Mouse (Mus musculus) thymus, adult 2 months (tissue): Measurements from ENCODE around the gene Padi1. TPM values are rescaled to one million over a fixed set of nuclear protein-coding genes. Genes with fewer than 3 reads are reported as not detected.

ENCODE experiments used
- DNase-seq: peaks from one replicate; pipeline ENCODE4 v3.0.0; 2021
- H3K27ac ChIP-seq: fragments of 200-500 bp; 2 replicates; pipeline ENCODE4 v1.5.1; 2012; ENCODE audit warnings: low read length, control low read depth; ENCODE audit not compliant: control insufficient read depth, insufficient read depth
- H3K27me3 ChIP-seq: fragments of 200-500 bp; 2 replicates; pipeline ENCODE4 v1.6.1; 2012; ENCODE audit warnings: mild to moderate bottlenecking, low read length, moderate library complexity, mixed read lengths; ENCODE audit not compliant: control insufficient read depth, insufficient read depth
- H3K36me3 ChIP-seq: fragments of 200-500 bp; 2 replicates; pipeline ENCODE4 v1.6.1; 2012; ENCODE audit warnings: mild to moderate bottlenecking, low read length, moderate library complexity; ENCODE audit not compliant: control insufficient read depth, insufficient read depth
- H3K4me1 ChIP-seq: fragments of 200-500 bp; replicated peaks from 2 replicates; pipeline ENCODE4 v1.6.1; 2012; ENCODE audit warnings: low read length; ENCODE audit not compliant: control insufficient read depth, insufficient read depth
- H3K4me3 ChIP-seq: fragments of 200-500 bp; 2 replicates; pipeline ENCODE4 v1.5.1; 2012; ENCODE audit warnings: mild to moderate bottlenecking, low read length, control low read depth, moderate library complexity; ENCODE audit not compliant: control insufficient read depth, insufficient read depth
- CTCF ChIP-seq: fragments of 200-500 bp; IDR thresholded peaks from 2 replicates; pipeline ENCODE4 v1.5.1; 2012; ENCODE audit warnings: mild to moderate bottlenecking, control low read depth, low read length, moderate library complexity, borderline replicate concordance; ENCODE audit not compliant: control insufficient read depth, poor library complexity, insufficient read depth; ENCODE audit errors: extremely low read depth
- POLR2A ChIP-seq: fragments of 200-500 bp; IDR thresholded peaks from 2 replicates; pipeline ENCODE4 v1.6.1; 2012; ENCODE audit warnings: mild to moderate bottlenecking, low read length, control low read depth, moderate library complexity; ENCODE audit not compliant: control insufficient read depth, poor library complexity, insufficient read depth; ENCODE audit errors: extremely low read depth
- WGBS: fragments of 180-500 bp; shearing (Covaris S2); methylation state at CpG from one replicate; pipeline ENCODE4 v1.1.7; 2018; 5-methylcytosine and 5-hydroxymethylcytosine counted together
- polyA plus RNA-seq: library from polyadenylated mRNA; depleted of rRNA; stranded (reverse); fragments of >200 nt; gene quantifications from 2 replicates; pipeline ENCODE4 v1.2.3, GENCODE M21; 2012

The Padi1 gene
- polyA plus RNA-seq, 1 experiment, result 0.85 TPM

DNA sequence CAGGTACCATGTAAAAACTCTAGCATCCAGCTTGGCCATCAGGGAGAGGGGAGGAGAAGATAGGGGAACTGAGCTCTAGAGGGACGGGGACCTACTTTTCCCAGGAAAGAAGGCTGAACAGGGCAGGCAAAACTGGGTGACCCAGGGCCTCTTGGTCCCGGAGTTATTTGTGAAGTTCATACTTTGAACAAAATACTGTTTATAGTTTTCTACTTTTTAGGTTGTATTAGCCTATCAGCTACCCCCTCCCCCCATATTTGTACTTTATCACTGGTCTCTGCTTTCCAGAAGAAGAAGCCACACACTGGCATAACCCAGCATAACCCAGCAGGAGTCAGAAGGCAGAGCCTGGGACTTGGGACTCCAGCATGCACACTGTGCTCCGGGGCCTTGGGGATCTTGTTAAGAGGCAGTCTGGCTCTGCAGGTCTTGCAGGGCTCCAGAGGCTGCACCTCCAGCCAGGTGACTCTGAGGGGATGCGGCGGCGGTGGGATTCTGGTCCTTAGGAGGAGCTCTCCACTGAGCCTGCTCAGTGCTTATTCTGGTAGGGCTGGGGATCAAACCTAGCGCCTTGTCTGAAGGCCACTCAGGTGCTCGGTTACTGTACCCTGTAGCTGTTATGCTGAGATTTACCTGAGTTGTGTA lies 35.6 kb upstream of the Padi1 start:
- Histone ChIP-seq H3K36me3 (no peaks in the 10 kb centered on the region), H3K4me1 (no peaks in the 10 kb centered on the region), H3K4me3 (no peak overlapping the region), H3K27ac (no peak overlapping the region), H3K27me3 (no peaks in the 10 kb centered on the region)
- TF ChIP-seq POLR2A (no peak), CTCF (no peak)
- WGBS, result 97% methylated on average over 8 of the region's 8 CpGs
- DNase-seq, result no peak

DNA sequence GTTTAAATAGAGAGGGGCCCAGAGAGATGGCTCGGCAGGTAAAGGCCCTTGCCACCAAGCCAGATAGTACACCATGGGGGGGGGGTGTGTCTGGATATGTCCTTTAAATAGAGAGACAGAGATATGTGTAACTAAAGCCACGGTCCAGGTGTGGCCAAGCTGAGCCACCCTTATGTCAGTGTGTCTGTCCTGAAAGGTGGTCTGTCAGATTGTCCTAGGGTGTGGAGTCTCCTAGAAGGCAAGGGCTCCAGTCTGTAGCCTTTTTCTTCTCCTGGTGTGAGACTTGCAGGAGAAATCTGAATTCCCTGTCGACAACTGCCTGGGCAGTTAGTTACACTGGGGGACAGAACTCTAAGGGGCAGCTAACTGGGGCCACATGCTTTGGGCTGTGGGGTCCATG lies 34.6 kb upstream of the Padi1 start:
- 95% methylated on average over 3 of the region's 3 CpGs for WGBS
- TF ChIP-seq CTCF (no peak), POLR2A (no peak)

DNA sequence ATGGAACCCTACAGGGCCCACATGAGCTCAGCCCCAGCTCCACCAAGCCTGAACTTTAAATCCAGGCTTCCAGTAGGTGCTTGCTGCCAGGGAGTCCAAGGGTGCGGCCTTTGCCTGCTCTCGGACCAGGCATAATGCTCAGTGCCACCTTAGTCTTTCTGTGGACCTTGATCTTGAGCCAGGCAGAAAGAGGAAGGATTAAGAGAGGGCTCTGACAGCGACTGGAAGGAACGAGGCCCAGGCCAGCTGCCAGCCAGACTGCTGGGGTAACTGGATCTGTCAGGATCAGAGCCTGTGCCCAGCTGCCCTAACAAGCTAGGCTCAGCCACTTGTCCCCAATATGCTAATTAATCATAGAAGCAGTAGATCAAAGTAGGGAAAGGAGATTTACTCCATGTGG lies 34.2 kb upstream of the Padi1 start:
- no peaks in the 10 kb centered on the region for H3K27me3 ChIP-seq
- DNase-seq, result no peak
- H3K4me3 ChIP-seq, result no peak overlapping the region
- H3K4me1 ChIP-seq, result no peaks in the 10 kb centered on the region
- TF ChIP-seq CTCF, result no peak
- TF ChIP-seq POLR2A, result no peak
- WGBS, result 66% methylated on average over 4 of the region's 4 CpGs
- H3K27ac ChIP-seq, result no peak overlapping the region
- no peaks in the 10 kb centered on the region for H3K36me3 ChIP-seq

More for the DNA sequence above, 34.6 kb upstream of the Padi1 start:
- H3K27me3 ChIP-seq, result no peaks in the 10 kb centered on the region
- H3K4me3 ChIP-seq, result no peak overlapping the region
- no peaks in the 10 kb centered on the region for H3K4me1 ChIP-seq
- no peak overlapping the region for H3K27ac ChIP-seq
- no peaks in the 10 kb centered on the region for H3K36me3 ChIP-seq
- no peak for DNase-seq

DNA sequence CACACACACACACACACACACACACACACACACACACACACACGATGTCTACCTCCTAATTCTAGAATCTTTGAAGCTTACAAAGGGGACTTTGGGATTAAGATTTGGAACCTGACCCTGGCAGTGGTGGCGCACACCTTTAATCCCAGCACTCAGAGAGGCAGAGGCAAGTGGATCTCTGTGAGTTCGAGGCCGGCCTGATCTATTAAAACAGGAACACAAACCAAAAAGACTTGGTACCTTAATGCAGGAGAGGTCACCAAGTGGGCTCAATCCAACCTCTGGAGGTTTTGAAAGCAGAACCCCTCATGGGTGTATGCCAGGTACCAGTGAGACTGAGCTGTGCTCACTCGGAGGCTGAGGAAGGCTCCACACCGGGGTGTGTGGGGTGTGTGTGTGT lies 33.5 kb upstream of the Padi1 start:
- Histone ChIP-seq H3K36me3 (no peaks in the 10 kb centered on the region), H3K4me3 (no peak overlapping the region), H3K27ac (no peak overlapping the region), H3K27me3 (no peaks in the 10 kb centered on the region), H3K4me1 (no peaks in the 10 kb centered on the region)
- WGBS, result 96% methylated on average over 6 of the region's 6 CpGs
- TF ChIP-seq POLR2A (no peak), CTCF (no peak)
- no peak for DNase-seq

DNA sequence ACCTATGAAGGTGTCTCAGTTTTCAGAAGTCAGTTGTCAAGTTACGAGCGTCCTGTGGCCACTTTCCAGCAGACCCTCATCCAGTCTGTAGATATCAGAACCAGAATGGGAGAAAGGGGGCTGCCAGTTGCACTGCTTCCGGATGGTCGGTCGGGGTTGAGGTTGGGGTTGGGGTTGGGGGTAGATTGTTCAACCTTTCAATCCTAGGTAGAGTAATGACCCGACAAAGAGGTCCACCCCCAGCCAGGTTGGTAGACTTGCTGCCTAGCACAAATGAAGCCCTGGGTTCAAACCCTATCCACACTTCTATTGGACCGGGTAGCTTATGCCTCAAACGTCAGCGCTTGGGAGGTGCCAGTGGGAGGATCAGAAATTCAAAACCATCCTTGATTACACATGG lies 33.1 kb upstream of the Padi1 start:
- no peaks in the 10 kb centered on the region for H3K4me1 ChIP-seq
- no peaks in the 10 kb centered on the region for H3K36me3 ChIP-seq
- WGBS, result 95% methylated on average over 9 of the region's 9 CpGs
- H3K4me3 ChIP-seq, result no peak overlapping the region
- H3K27me3 ChIP-seq, result no peaks in the 10 kb centered on the region
- DNase-seq, result no peak
- H3K27ac ChIP-seq, result no peak overlapping the region
- TF ChIP-seq POLR2A (no peak), CTCF (no peak)

DNA sequence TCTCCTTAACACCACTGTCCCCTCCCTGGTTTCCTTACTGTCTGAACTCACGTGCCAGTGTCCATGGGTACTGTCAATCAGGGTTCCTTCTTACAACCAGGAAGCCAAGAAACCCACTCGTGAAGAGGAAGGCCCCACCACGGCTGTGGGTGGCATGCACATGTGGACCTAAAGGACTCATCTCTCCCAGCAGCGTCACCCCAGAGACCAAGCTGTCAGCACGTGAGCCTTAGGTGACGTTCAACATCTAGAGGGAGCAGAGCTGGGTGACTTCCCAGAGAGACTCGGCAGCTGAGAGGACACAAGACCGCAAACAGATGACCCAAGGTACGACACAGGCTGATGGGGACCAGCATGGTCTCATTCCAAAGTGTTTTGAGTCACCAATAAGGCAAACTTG lies 31.9 kb upstream of the Padi1 start:
- TF ChIP-seq POLR2A (no peak), CTCF (no peak)
- Histone ChIP-seq H3K36me3 (no peaks in the 10 kb centered on the region), H3K4me3 (no peak overlapping the region), H3K27me3 (no peaks in the 10 kb centered on the region), H3K4me1 (peaks cover 7% of the 10 kb centered on the region; the same call in 1 of the 2 replicates), H3K27ac (no peak overlapping the region)
- no peak for DNase-seq
- 71% methylated on average over 9 of the region's 9 CpGs for WGBS

DNA sequence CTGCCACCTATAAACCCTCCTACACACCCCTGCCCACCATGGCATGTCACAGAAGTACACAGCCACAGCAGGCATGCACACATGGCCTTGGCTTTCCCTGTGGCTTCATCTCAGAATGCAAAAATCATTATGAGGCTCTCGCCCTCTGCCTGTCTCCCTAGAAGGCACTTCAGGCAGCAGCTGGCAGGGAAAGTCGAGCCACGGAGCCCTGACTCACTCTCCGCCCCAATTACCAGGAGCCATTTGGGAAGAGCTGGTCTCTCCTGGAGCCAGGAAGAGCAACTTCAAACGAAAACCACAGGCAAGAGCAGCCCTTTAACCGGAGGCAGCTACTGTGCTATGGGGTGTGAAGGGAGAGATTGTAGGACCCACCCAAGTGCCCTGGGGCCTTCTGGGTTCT lies 31.1 kb upstream of the Padi1 start:
- Histone ChIP-seq H3K36me3 (no peaks in the 10 kb centered on the region), H3K27me3 (no peaks in the 10 kb centered on the region), H3K27ac (no peak overlapping the region), H3K4me1 (peaks cover 7% of the 10 kb centered on the region; the same call in 1 of the 2 replicates), H3K4me3 (no peak overlapping the region)
- WGBS, result 87% methylated on average over 6 of the region's 6 CpGs
- no peak for TF ChIP-seq POLR2A
- TF ChIP-seq CTCF, result no peak
- DNase-seq, result no peak
